Mouse (Mus musculus): ENCODE results near the gene Kif27.
A peak's percentile ranks its signal among the peaks of the same experiment; 100 is the strongest.
"Not testable (repeated sequence)": the region's sequence is repeated elsewhere in the genome, so short reads cannot be mapped to it uniquely, and the experiment has no call there.

Gene Kif27

DNA sequence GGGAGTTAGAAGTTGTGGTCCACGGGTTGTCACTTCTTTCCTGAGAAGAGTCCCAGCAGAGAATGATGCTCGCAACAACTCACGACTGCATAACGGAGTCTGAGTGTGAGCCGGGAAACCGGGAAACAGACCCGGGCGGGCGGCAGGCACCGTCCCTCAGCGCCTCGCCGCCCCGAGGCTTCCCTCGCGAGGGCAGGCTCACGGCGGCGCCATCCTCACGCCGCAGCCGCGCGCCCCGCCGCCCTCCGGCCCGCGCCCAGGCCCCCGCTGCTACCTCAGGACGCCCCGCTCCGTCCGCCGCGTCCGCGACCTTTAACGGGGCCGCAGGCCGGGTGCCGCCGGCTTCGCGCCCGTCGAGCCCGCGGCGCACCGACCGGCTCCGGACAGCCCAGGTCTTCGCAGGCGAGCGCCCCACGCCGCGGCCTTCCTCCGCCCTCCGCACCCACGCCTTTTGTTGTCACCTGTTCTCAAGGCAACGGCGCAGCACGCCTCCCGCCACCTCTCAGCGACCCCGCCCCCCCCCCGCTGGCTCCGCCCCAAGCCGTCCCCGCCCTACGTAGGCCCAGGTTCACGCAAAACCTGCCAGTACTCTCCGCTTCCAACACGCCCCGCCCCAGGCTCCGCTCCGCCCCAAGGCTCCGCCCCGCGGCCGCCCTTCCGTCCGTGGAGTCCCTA is at the start of gene Kif27:
Gene Kif27, minus strand, starts transcription at position 494 of the 675 bp plus-strand sequence.
- peak; percentile 27 to 34 for DNase-seq (ENCODE audit: low spot score in 2 of 2)

DNA sequence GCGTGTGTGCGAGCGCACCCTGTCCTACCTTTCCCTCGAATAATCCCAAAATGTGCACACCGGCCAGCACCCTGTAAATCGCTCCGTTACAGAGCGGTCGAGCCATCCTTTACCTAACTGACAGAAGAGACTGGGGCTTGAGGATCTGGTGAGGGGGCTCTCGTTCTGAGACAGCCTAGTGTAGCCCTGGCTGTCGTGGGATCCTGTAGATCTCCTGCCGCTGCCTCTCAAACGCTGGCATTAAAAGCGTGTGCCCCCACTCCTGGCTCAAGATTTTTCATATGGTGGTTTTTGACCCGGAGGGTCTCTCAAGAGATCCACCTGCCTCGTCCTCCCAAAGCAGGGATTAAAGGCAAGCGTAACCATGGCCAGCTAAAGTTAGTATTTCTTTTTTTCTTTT is 44.3 kb upstream of the Kif27 start, which contains the start of gene Hnrnpk:
Gene Hnrnpk, minus strand, starts transcription at position 101 of the 400 bp plus-strand sequence.
- DNase-seq (ENCODE audit: low spot score in 2 of 2), result not testable (repeated sequence)

DNA sequence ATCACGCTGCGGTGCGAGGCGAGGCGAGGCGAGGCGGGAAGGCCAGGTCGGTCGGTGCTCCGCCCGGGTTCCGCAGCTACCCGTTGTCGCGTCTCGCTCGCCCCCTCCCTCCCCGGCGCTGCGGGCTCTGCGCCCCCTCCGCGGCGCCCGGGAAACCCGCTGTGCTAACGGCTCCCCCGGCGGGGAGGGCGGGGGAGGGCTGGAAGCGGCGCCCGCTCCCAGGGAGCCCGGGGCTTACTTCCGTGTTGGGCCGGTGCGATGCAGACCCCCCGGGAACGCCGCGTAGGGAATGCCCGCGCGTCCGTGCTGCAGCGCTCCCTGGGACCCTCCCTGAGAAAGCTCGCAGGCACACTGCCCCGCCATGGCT is 43.8 kb upstream of the Kif27 start:
- DNase-seq (ENCODE audit: low spot score in 2 of 2), result no peak

DNA sequence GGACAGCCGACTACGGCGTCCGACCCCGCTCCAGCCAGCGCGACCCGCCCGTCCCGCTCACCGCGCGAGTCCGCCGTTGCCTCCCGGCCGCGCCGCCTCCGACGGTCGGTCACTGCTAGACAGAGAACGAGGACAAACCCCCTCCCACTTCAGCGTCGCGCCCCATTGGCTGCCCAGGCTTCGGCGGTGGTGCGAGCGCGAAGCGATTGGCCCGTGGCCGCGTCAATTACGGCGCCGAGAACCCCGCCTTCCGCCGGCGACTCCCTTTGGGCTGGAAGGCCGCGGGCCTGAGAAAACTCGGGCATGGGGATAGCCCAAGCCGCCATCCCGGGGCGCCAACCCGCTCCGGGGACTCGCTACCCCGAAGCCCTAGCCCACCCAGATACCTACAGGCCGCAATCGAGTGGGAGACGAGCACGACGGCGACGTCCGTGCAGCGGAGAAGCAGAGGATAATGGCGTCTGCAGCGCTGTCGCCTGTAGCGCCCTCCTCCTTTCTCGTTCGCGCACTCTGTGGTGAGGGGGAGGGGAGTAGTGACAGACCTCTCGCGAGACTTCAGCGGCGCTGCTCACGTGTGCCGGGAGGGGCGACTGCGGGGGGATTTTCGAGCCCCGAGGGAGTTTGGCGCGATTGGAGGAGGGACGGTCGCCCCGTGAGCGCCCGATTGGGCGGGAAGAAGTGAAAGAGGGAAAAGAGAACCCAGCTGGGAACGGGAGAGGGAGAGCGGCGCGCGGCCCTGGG is 43.3 kb upstream of the Kif27 start, which contains the start of gene Rmi1:
Gene Rmi1, plus strand, starts transcription at position 246 of the 741 bp plus-strand sequence.
- DNase-seq (ENCODE audit: low spot score in 2 of 2), result peak; percentile 98 to 99

DNA sequence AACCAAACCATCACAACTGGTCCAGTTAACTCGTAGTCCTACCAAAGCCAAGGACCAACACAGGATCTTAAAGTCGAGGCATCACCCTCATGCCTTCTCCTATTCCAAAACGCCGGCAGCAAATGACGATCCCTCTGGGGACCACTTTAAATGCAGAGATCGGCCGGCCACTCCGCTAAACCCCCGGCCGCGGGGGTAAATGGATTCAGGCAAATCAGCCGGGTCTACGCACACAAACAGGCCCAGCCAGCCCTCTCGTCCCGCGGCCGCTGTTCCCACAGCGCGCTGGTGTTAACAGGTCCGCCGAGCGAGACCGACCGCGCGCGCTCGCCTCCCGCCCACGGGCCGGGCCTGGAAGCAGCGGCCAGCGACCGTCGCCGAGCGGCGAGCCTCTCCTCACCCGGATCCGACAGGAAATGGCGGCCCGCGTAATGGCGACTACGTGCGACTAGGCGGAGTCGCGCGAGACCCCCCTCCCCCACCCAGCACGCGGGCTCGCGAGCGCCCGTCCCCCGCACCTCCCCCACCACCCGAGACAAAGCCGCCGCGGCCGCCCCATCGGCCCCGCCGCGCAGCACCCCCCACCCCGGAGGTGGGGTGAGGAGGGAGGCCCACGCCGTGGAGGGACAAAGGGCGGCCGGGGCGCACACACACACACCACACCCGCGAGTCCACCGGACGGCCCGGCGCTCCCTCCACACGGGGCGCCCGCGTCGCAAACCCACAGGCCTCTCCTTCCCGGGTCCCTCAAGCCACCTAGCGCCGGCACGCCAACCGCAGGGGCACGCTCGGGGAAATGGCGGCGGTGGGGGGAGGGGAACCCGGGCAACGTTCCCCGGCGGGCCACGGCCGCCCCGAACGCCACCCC is 42.4 kb upstream of the Kif27 start:
- DNase-seq (ENCODE audit: low spot score in 2 of 2), result peak; percentile 54 to 64

DNA sequence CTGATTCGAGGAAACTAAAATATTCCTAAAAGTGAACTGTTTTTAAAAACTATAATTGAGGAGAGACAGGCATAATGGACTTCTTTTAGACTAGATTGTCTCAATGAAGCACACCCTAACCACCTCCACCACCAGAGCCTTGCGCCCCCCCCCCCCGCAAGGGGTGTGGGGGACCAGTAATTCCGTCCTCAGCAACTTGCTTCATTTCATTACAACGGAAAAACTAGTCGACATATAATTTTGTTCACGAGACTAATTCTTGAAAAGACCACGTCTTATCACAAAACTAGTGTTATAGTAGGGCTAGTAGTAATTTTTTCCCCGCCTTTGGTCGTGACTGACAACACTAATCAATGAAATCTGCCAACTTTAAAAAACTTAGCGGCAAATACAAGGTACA is 41.7 kb upstream of the Kif27 start:
- no peak for DNase-seq (ENCODE audit: low spot score in 2 of 2)

DNA sequence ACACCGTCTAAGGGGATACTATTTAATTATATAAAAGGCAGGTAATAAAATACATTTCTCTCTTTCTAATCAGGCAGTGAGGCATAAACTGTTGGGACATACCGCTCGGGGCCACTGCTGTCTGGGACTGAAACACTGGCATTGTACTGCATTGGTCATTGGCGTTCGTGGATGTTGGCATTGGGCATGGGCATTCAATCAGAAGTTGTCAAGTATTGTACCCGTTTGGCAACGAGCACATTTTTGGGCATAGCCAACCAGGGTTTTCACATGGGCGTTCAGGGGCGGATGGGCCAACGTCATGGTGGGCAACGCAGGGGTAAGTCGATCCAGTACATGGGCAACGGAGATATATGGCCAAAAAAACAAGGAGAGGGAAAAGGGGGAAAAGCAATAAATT is 38.7 kb upstream of the Kif27 start:
- no peak for DNase-seq (ENCODE audit: low spot score in 2 of 2)

DNA sequence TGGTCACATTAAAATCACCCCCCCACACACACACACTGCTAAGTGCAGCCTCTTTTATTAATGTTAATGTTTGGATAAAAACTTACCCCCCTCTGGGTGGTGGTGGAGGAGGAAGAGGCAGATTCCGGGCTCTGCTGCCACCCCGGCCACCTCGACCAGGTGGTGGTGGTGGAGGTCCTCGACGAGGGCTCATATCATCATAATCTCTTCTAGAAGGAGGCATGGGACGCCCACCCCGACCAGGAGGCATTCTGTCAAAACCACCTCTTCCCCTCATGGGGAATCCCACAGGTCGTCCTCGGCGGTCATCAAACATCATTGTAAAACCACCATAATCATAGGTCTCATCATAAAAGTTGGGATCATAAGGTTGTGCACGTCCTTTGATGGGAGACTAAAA is 35.5 kb upstream of the Kif27 start:
- DNase-seq (ENCODE audit: low spot score in 2 of 2), result not testable (repeated sequence)

DNA sequence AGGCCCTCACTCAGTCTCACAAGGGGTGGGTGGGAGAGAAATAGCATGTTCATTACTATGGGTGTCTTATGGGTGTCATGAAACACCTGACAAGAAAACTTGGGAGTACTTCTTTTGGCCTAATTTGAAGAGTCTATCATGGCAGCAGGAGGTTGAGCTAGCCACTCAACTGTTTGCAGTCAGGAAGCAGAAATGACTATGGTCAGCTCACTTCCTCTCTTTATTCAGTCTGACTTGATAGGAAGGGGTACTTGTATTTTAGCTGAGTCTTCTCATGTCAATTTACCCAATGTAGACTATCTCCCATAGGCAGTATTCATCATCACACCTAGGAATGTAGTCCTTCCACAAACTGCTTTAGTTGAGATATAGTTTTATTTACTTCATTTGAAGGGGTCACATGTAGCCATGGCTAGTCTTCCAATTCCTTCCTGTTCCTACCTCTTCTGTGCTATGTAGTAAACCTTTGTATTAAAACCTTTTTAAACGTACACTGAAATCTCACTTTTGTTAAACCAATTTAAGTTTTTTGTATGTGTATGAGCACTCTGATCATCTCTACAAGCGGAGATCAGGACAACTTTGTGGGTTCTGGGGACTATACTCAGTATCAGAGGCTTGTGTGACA is 30.5 kb upstream of the Kif27 start:
- no peak for DNase-seq (ENCODE audit: low spot score in 2 of 2)

DNA sequence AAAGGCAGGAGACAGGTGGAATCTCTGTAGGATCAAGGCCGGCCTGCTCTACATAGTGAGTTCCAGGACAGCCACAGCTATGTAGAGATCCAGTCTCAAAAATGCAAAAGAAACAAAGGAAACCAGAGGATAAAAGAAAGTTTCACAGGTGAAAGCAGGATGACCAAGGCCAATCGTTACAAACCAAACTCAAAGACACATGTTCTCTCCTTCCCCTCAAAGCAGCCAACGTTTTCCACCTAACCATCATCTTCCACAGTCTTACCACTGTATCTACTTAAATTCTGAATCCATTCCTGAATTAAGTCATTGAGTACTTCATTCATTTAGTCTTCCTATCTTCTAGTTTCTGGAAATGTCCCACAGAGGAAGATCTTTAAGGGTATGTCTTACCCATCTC is 29.5 kb upstream of the Kif27 start:
- no peak for DNase-seq (ENCODE audit: low spot score in 2 of 2)

DNA sequence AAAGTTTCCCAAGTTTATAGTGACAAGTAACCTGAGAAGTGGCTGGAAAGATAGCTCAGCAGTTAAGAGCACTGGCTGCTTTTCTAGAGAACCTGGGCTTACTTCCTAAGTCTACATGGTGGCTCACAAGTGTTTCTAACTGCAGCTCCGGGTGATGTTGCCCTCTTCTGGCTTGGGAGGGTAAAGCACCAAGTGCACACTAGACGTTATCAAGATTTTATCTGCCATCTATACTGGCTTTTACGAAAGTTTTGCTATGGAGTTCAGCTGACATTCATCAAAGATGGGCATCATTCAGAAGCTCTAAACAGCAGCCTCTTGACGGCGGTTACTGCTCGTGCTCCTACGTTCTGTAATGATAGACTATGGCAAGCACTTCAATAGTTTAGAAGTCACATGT is 29.0 kb upstream of the Kif27 start:
- DNase-seq (ENCODE audit: low spot score in 2 of 2), result peak; percentile 60 to 82

DNA sequence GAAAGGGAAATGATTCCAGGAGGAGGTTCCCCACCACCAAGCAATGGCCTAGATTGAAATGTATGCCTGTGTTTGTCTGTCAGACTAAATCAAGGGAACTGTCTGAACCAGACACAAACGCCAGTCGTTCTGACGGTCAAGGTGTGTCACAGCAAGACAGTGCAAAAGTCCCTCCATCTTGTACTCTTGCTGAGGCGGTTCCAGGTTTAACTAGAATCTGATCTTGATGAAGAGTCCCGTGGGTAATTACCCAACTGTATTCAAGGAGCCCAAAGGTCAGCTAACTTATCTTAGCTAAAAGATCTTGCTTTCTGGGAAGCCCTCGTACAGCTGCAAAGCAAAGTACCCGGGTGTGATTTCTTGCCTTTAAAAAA is 26.6 kb upstream of the Kif27 start:
- DNase-seq (ENCODE audit: low spot score in 2 of 2), result no peak

DNA sequence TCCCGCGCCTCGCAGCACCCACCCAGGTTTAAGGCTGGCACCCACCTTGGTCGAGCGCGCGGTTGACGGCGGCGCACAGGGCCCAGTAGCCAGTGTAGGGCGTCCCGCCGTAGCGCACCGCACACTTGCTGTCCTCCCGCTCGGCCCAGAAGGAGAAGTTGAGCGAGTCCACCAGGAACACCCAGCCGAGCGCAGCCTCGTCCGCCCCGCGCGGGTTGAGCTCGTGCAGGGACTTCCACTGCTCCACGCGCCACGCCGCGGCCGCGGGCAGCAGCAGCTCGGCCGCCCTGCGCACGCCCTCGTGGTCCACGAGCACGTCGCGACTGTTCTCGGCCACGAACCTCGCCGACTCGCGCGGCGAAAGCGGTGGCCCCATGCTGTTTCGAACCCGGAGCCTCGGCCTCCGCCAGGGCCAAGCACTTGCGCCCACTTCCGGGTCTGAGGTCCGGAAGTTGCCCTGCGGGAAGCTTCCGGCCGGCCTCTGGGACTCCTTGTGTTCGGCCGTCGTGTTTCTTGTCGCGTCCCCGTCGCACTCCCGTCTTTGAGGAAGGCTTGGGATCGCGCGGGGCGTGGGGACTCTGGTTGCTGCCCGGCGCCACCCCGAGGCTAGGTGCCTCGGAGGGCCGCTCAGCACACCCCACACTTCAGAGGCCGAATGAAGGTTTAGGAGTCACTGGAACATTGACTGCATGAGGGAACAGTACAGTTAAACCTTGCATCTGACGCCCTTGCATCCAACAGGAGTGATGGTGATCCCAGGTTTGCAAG is 26.0 kb upstream of the Kif27 start, which contains the start of gene 2210016F16Rik:
Gene 2210016F16Rik, minus strand, starts transcription at position 447 of the 768 bp plus-strand sequence.
- peak; percentile 43 to 45 for DNase-seq (ENCODE audit: low spot score in 2 of 2)

DNA sequence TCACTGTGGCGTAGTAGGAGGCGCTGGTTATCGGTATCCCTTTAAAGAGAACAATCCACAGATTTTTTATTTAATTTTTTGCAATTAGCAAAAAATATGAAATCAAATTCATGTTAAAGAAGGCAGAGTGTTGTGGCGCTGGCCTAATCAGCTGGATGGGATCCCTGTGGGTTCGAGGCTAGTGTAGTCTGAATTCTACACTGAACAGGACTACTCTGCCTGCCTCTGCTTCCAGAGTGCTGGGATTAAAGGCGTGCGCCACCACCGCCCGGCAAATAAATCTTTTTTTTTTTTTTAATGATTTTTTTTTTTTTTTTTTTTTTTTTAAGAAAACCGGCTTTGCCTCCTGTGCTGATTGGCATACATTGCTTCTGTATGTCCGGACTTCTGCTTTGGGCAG is 25.4 kb upstream of the Kif27 start:
- DNase-seq (ENCODE audit: low spot score in 2 of 2), result no peak

DNA sequence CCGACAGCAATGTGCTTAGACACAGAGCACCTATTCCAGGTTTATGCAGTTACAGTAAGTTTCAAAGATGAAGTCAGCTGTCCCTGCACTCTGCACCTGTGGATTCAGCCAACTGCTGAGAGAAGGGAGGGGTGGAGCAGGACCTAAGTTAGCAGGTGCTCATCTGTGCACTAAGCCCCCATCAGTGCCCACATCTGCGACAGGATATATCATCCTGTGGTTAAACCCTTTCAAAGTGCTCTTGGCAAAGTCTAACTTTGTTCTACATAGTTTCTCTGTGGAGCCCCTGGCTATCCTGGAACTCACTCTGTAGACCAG is 14.2 kb upstream of the Kif27 start:
- no peak for DNase-seq (ENCODE audit: low spot score in 2 of 2)

DNA sequence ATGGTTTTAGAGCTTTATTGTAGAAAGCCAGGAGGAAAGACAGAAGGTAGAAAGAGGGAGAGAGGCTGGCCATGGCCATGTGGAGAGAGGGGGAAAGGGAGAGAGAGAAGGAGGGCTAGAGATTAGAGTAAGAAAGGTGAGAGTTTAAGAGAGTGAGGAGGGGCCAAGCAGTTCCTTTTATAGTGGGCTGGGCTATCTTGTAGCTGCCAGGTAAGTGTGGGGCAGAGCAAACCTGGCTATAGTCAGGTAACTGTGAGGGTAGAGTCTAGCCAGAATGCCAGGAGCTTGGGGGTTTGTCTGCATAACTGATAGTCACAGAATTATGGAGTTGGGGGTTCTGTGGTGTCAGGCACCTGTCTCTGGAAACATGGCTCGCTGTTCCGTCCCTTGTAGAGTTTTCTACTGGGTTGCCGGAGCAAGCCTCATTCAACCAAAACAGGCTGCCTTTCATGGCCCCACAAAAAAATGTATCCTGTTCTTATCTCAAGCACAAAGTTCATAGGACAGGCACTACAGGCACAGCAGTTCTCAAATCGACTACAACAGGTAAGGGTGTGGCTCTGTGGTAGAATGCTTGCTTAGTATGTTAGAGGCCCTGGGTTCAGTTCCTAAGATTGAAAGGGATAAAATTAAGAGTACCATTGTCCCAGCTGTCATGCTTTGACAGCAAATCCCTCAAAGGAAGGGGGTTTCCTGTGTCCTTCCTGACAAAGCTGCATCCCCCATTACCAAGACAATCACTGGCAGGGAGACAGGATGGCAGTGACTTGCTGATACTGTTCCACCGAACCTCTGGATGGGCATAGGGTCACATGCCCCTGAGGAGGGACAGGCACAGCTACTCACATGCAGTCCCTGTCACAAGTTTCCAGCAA is 13.6 kb upstream of the Kif27 start:
- DNase-seq (ENCODE audit: low spot score in 2 of 2), result no peak

DNA sequence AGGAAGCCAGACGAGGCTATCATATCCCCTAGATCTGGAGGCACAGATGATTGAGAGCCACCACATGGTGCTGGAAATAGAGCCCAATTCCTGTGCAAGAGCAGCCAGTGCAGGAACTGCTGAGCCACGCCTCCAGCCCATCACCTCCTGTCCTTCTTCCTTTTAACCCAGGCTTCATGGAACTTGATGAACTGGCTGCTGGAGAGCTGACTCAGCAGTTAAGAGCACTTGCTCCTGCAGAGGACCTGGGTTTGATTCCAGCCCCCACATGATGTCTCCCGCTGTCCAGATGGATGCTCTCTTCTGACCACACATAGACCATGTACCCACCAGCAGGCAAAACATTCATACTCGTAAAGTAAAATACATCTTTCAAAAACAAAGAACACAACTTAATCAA is 9.9 kb upstream of the Kif27 start:
- DNase-seq (ENCODE audit: low spot score in 2 of 2), result no peak

DNA sequence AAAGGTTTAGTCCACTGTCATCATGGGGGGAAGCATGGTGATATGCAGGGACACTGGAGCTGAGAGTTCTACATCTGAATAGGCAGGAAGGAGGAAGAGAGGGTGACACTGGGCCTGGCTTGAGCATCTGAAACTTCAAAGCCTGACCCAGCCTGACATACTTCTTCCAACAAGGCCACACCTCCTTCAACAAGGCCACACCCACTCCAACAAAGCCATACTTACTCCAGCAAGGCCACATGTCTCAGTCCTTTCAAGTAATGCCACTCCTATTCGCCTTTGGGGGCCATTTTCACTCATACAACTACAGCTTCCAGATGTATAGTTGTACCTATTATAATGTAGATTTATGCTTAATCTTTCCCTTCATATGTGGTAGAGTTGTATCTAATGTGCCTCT is 8.7 kb upstream of the Kif27 start:
- no peak for DNase-seq (ENCODE audit: low spot score in 2 of 2)

DNA sequence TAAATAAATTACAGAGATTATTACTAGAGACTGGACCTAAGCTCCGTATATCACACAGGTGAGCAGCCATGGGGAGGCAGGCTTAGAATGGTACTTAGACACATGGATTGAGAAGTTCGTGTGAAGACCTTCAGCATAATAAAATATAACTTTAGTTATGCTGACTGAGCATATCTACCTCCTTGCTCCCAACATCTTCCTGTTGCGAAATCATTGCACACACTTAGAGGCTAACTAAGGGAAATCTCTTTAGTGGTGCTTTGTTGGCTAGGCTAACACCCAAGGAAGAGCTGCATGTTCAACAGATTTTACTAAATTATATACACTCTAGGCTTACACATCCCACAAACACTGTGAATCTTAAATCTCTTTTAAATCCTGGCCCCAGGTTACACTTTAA is 7.5 kb upstream of the Kif27 start:
- DNase-seq (ENCODE audit: low spot score in 2 of 2), result no peak

DNA sequence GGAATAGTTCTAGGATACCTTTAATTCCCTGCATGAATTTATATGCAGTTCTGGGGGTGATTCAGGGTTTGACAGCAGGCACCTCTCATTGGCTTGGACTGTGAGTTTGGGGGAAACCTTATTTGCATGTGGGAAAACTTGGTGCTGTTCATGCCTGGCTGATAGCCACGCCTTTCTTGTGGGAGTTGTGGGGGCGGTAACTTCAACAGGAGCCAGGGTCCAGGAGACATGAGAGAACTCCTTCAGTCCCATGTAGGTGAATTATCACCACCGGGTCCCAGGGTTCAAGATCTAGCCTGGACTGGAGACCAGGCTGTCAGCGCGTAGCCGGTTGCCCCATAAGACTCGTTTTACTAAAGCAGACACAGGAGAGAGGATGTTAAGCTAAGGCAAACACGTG is 6.3 kb upstream of the Kif27 start:
- DNase-seq (ENCODE audit: low spot score in 2 of 2), result not testable (repeated sequence)
